Mouse (Mus musculus): Measurements from ENCODE around the gene 4833439L19Rik.
"Not testable (repeated sequence)": the region's sequence is repeated elsewhere in the genome, so short reads cannot be mapped to it uniquely, and the experiment has no call there.

GRCm38 (mm10) chr13:54613141-54613540 is 47.9 kb upstream of the 4833439L19Rik start:
- TF ChIP-seq CTCF (IDR thresholded peaks at IDR 0.05; ENCODE audit: control insufficient read depth, insufficient read depth, insufficient replicate concordance, low read depth, low read length); POLR2A (IDR thresholded peaks at IDR 0.05; ENCODE audit: control insufficient read depth, low read depth, low read length): not testable (repeated sequence)

Data from testis, adult 2 months (tissue).